Mouse (Mus musculus) kidney, postnatal 0 days (tissue): ENCODE measurements at regions not wholly inside any gene's neighbourhood (a gene's known extent, or its start where the extent isn't known, plus 50 kb on each side); places are given as distances from the start of the nearest gene placed in this dataset.

Source experiments
- ATAC-seq: fragments of 200-750 bp; cut with Nextera tagmentation; replicated peaks from 2 replicates; pipeline ENCODE4 v1.8.0; 2017; ENCODE audit warnings: low read depth, moderate number of reproducible peaks, moderate TSS enrichment, moderate library complexity; ENCODE audit not compliant: low FRiP score
- DNase-seq: peaks from one replicate; pipeline ENCODE4 v3.0.0-alpha.2; 2016; ENCODE audit warnings: low spot score
- H3K27ac ChIP-seq: fragments of 300-500 bp; sonication (generic); 2 replicates; pipeline ENCODE4 v1.5.1; 2014; ENCODE audit warnings: mild to moderate bottlenecking
- H3K27me3 ChIP-seq: fragments of 300-500 bp; sonication (generic); 2 replicates; pipeline ENCODE4 v1.6.1; 2014; ENCODE audit warnings: low read length, mixed read lengths; ENCODE audit not compliant: insufficient read depth
- H3K36me3 ChIP-seq: fragments of 300-500 bp; sonication (generic); 2 replicates; pipeline ENCODE4 v1.6.1; 2014; ENCODE audit warnings: low read length, mixed read lengths; ENCODE audit not compliant: insufficient read depth
- H3K4me1 ChIP-seq: fragments of 300-500 bp; sonication (generic); replicated peaks from 2 replicates; pipeline ENCODE4 v1.6.1; 2014; ENCODE audit warnings: antibody characterized with exemption, low read length, mixed read lengths; ENCODE audit not compliant: insufficient read depth
- H3K4me2 ChIP-seq: fragments of 300-500 bp; sonication (generic); 2 replicates; pipeline ENCODE4 v1.6.1; 2014; ENCODE audit warnings: mild to moderate bottlenecking, low read length, moderate library complexity, mixed read lengths
- H3K4me3 ChIP-seq: fragments of 300-500 bp; sonication (generic); replicated peaks from 2 replicates; pipeline ENCODE4 v1.5.1; 2014; ENCODE audit warnings: low read depth, low read length
- H3K9ac ChIP-seq: fragments of 300-500 bp; sonication (generic); 2 replicates; pipeline ENCODE4 v1.6.1; 2014; ENCODE audit warnings: low read depth, low read length
- H3K9me3 ChIP-seq: fragments of 300-500 bp; sonication (generic); replicated peaks from 2 replicates; pipeline ENCODE4 v1.6.1; 2016; ENCODE audit warnings: low read length, inconsistent platforms, mixed read lengths
- CTCF ChIP-seq: IDR thresholded peaks from 2 replicates; pipeline ENCODE4 v1.5.1; 2016; ENCODE audit warnings: antibody characterized with exemption, low read depth, mild to moderate bottlenecking, moderate library complexity
- WGBS: fragments of 180-500 bp; shearing (Covaris S2); extraction: QIAGEN DNeasy Blood & Tissue Kit; methylation state at CpG from one replicate; pipeline ENCODE4 v1.1.7; 2014; 5-methylcytosine and 5-hydroxymethylcytosine counted together

DNA sequence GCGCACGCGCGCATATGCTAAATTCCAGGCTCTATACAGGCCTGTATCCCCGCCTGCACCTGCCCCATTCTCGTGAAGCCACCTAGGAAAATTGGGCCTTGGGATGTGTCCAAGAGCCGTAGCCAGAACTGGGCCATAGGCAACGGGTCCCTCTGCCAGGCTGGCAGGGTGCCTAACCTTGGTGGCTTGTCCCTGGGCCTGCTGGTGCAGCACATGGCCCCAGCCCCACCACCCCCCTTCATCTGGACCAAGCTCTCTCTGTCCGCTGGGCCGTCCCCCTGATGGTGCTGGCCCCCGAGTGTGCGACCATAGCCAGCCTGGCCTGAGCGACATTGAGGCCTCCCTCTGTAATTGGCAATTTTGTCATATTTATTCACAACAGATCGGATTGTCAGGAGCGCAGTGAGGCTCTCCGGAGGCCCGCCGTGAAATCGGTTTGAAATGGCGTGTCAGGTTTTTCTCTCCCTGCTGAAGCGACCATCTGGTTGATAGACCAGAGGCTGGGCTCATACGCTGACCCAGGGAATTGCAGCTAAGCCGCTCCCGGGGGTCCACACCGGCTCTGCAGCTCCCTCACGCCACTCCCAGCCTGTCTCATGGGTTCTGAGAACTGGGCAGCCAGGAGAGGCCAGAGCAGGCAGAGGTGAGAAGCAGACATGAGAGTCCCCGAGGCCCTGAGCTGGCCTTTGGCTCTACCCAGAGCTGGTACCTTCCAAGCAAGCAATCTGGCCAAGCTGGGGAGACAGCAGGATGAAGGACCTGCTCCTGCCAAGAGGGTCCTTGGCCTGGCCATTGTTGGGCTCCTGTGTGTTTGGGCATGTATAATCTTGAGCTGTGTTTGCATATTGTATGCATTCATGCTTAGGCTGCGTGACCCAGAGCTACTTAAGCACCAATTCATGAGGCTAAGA is 67.6 kb downstream of the Uncx start:
- Histone ChIP-seq H3K27ac (no peak overlapping the region), H3K4me2 (no peak overlapping the region), H3K27me3 (no peaks in the 10 kb centered on the region), H3K9me3 (no peaks in the 10 kb centered on the region), H3K4me3 (no peak overlapping the region), H3K9ac (no peak overlapping the region), H3K36me3 (no peaks in the 10 kb centered on the region), H3K4me1 (no peaks in the 10 kb centered on the region)
- WGBS, result 72% methylated on average over 28 of the region's 28 CpGs
- no peak for DNase-seq
- ATAC-seq, result no peak
- TF ChIP-seq CTCF, result no peak

- no peak overlapping the region for H3K4me2 ChIP-seq
- ATAC-seq, result no peak
- H3K27me3 ChIP-seq, result no peaks in the 10 kb centered on the region
These were observed 68.9 kb downstream of the Uncx start for GRCm38 (mm10) chr5:139612224-139612623.

DNA sequence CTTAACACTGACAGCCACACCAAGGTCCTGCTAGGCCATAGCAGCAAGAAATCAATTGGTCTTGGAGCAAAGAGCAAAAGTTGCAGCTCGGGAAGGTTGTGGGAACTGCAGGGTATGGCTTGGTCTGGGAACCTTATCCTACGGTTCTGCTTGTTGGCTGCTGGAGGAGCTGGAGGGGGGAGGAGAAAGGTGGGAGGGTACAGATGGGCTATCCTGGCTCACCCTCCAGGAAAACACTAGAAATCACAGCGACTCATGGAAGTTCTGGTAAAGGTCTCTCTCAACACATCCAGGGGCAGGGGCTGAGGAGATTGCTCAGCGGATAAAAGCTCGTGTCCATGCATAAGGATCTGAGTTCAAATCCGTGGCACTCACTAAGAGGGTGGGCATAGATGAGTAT is 69.4 kb downstream of the Uncx start:
- WGBS, result 66% methylated on average over 6 of the region's 6 CpGs
- no peaks in the 10 kb centered on the region for H3K4me1 ChIP-seq
- no peak overlapping the region for H3K4me2 ChIP-seq
- H3K36me3 ChIP-seq, result no peaks in the 10 kb centered on the region
- TF ChIP-seq CTCF, result no peak
- no peak overlapping the region for H3K27ac ChIP-seq
- DNase-seq (no peak), ATAC-seq (no peak)
- no peak overlapping the region for H3K9ac ChIP-seq
- H3K9me3 ChIP-seq, result no peaks in the 10 kb centered on the region
- no peaks in the 10 kb centered on the region for H3K27me3 ChIP-seq
- H3K4me3 ChIP-seq, result no peak overlapping the region

More at GRCm38 (mm10) chr5:139612224-139612623, 68.9 kb downstream of the Uncx start:
- Histone ChIP-seq H3K27ac (no peak overlapping the region), H3K4me3 (no peak overlapping the region), H3K36me3 (no peaks in the 10 kb centered on the region), H3K4me1 (no peaks in the 10 kb centered on the region), H3K9me3 (no peaks in the 10 kb centered on the region), H3K9ac (no peak overlapping the region)
- TF ChIP-seq CTCF, result no peak
- no peak for DNase-seq
- WGBS, result 58% methylated on average over 5 of the region's 5 CpGs

DNA sequence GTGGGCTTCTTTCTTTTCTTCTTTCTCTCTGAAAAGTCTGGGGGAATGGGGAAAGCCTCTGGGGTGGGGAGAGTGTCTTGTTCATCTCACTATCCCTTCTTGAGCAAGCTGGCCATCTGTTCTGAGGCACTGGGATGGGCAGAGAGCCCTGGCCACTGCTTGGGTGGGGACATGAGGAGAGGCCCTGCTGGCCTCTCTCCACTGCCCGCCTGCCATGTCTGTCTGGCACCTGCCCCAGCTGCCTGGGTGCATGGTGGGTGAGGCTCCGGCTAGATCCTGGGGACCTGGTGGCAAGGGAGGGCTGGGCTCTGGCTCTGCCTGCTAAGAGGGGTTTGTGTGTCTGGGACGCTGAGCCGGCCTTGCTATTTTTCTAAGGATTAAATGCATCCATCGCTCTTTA is 70.3 kb downstream of the Uncx start:
- 67% methylated on average over 5 of the region's 5 CpGs for WGBS

GRCm38 (mm10) chr5:139619301-139620161 is 76.2 kb downstream of the Uncx start:
- H3K9me3 ChIP-seq, result no peaks in the 10 kb centered on the region
- no peaks in the 10 kb centered on the region for H3K27me3 ChIP-seq
- ATAC-seq (no peak; the same call in 1 of the 2 replicates), DNase-seq (peak; percentile 64)
- H3K4me3 ChIP-seq, result no peak overlapping the region
- H3K27ac ChIP-seq, result no peak overlapping the region
- no peaks in the 10 kb centered on the region for H3K36me3 ChIP-seq
- H3K9ac ChIP-seq, result no peak overlapping the region
- H3K4me2 ChIP-seq, result 0 out of 2 replicates have a peak overlapping the region, but pooled peaks have one; percentile 7
- no peak for TF ChIP-seq CTCF
- 6% methylated on average over 36 of the region's 36 CpGs for WGBS
- H3K4me1 ChIP-seq, result no peaks in the 10 kb centered on the region

More for the DNA sequence above, 70.3 kb downstream of the Uncx start:
- no peak for ATAC-seq
- TF ChIP-seq CTCF, result no peak
- H3K4me2 ChIP-seq, result no peak overlapping the region
- H3K9me3 ChIP-seq, result no peaks in the 10 kb centered on the region
- H3K4me3 ChIP-seq, result no peak overlapping the region
- no peaks in the 10 kb centered on the region for H3K27me3 ChIP-seq
- H3K27ac ChIP-seq, result no peak overlapping the region
- no peak overlapping the region for H3K9ac ChIP-seq
- no peaks in the 10 kb centered on the region for H3K4me1 ChIP-seq
- no peaks in the 10 kb centered on the region for H3K36me3 ChIP-seq
- no peak for DNase-seq

DNA sequence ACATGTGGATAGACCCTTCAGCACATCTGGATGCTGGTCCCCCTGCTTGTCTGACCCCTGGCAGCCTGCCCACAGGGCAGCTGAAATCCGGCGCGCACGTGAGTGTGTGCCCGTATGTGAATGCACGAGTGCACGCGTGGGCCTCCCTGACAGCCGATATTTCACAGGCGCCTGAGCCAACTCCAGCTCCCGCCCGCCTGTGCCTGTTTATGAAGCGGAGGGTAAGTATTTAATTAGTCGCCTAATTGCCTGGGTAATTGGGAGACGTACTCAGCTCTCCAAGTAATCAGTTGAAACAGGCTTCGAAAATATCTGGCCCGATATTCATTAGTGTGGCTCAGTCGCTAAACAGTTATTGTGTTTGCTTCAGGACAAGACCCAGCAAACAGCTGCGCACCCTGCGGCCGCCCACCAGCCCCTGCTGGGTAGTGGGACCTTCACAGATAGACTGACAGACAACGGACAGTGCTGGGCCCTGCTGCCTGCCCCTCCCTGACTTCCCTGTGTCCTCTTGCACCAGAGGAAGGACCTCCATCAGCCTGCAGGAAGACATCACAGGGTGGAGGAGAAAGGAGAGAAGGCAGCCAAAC is 82.7 kb downstream of the Uncx start:
- WGBS, result 43% methylated on average over 22 of the region's 22 CpGs
- no peak for TF ChIP-seq CTCF
- Histone ChIP-seq H3K27ac (no peak overlapping the region), H3K9ac (no peak overlapping the region), H3K4me1 (no peaks in the 10 kb centered on the region), H3K4me2 (no peak overlapping the region), H3K27me3 (no peaks in the 10 kb centered on the region), H3K36me3 (no peaks in the 10 kb centered on the region), H3K4me3 (no peak overlapping the region), H3K9me3 (0 out of 2 replicates have a peak, but pooled peaks cover 6% of the 10 kb centered on the region)
- DNase-seq (no peak), ATAC-seq (no peak)
